Mouse (Mus musculus) liver, embryonic 14.5 days (tissue): ENCODE measurements around the gene Pmf1. TPM values are rescaled to one million over a fixed set of nuclear protein-coding genes. Genes with fewer than 3 reads are reported as not detected.

Experiments
- ATAC-seq: fragments of 200-750 bp; cut with Nextera tagmentation; 2 replicates; pipeline ENCODE4 v1.8.0; 2017; ENCODE audit warnings: moderate number of reproducible peaks, mild to moderate bottlenecking, moderate library complexity; ENCODE audit not compliant: insufficient read depth
- DNase-seq, 3 experiments: peaks; one replicate each; pipeline ENCODE4 v3.0.0-alpha.2; 2012 to 2013; ENCODE audit warnings: low read depth in 3 of 3, low spot score in 3 of 3
- H3K27ac ChIP-seq: fragments of 300-500 bp; sonication (generic); 2 replicates; pipeline ENCODE4 v1.5.1; 2014; ENCODE audit warnings: moderate library complexity, mild to moderate bottlenecking, control low read depth, inconsistent platforms
- H3K27me3 ChIP-seq: fragments of 300-500 bp; sonication (generic); 2 replicates; pipeline ENCODE4 v1.6.1; 2014; ENCODE audit warnings: mild to moderate bottlenecking, low read length, moderate library complexity; ENCODE audit not compliant: control insufficient read depth, insufficient read depth
- H3K36me3 ChIP-seq: fragments of 300-500 bp; sonication (generic); replicated peaks from 2 replicates; pipeline ENCODE4 v1.6.1; 2014; ENCODE audit warnings: low read depth; ENCODE audit not compliant: control insufficient read depth, insufficient read depth
- H3K4me1 ChIP-seq, 2 experiments: fragments of 200-500 bp in 1 of 2; fragments of 300-500 bp in 1 of 2; sonication (generic) in 1 of 2; replicated peaks; 2 replicates each; pipeline ENCODE4 v1.6.1; 2012 to 2014; ENCODE audit warnings: antibody characterized with exemption in 1 of 2, inconsistent platforms in 1 of 2, low read length in 1 of 2; ENCODE audit not compliant: control insufficient read depth in 2 of 2, insufficient read depth in 2 of 2
- H3K4me2 ChIP-seq: fragments of 300-500 bp; sonication (generic); 2 replicates; pipeline ENCODE4 v1.6.1; 2014; ENCODE audit warnings: low read depth, mild to moderate bottlenecking, control low read depth, moderate library complexity
- H3K4me3 ChIP-seq, 2 experiments: fragments of 200-500 bp in 1 of 2; fragments of 300-500 bp in 1 of 2; sonication (generic) in 1 of 2; 2 replicates each; pipeline ENCODE4 v1.5.1; 2012 to 2014; ENCODE audit warnings: low read depth in 2 of 2, low read length in 2 of 2, mild to moderate bottlenecking in 2 of 2, control low read depth in 1 of 2, inconsistent platforms in 1 of 2, moderate library complexity in 1 of 2; ENCODE audit not compliant: insufficient read depth in 1 of 2
- H3K9ac ChIP-seq: fragments of 300-500 bp; sonication (generic); replicated peaks from 2 replicates; pipeline ENCODE4 v1.6.1; 2014; ENCODE audit warnings: mild to moderate bottlenecking, control low read depth, moderate library complexity
- H3K9me3 ChIP-seq: fragments of 300-500 bp; sonication (generic); 2 replicates; pipeline ENCODE4 v1.6.1; 2016; ENCODE audit warnings: low read length, mixed read lengths; ENCODE audit not compliant: control insufficient read depth
- CTCF ChIP-seq: IDR thresholded peaks from 2 replicates; pipeline ENCODE4 v1.5.1; 2016; ENCODE audit warnings: antibody characterized with exemption, low read depth, control low read depth
- EP300 ChIP-seq: IDR thresholded peaks from 2 replicates; pipeline ENCODE4 v1.6.1; 2016; ENCODE audit warnings: antibody characterized with exemption, low read depth
- WGBS: fragments of 180-500 bp; shearing (Covaris S2); extraction: QIAGEN DNeasy Blood & Tissue Kit; methylation state at CpG from one replicate; pipeline ENCODE4 v1.1.7; 2014; ENCODE audit not compliant: insufficient replicate concordance; 5-methylcytosine and 5-hydroxymethylcytosine counted together
- polyA plus RNA-seq, 2 experiments: library from polyadenylated mRNA; depleted of rRNA in 1 of 2; stranded (reverse) in 1 of 2; unstranded in 1 of 2; fragments of >200 nt; fragmentation: Nextera tagmentation in 1 of 2; extraction: Ambion mirVana in 1 of 2; gene quantifications; 2 replicates each; pipeline versions ENCODE4 v1.2.1 to v1.2.3; 2012 to 2014

Gene Pmf1
- polyA plus RNA-seq, 2 experiments, result 60.6 to 73.8 TPM

GRCm38 (mm10) chr3:88410645-88411031 is 507 bp upstream of the Pmf1 start:
- Histone ChIP-seq H3K27me3 (no peaks in the 10 kb centered on the region), H3K9ac (peak overlapping the region; percentile 78), H3K27ac (peak overlapping the region; percentile 87), H3K4me2 (peak overlapping the region; percentile 93), H3K36me3 (peaks cover 13% of the 10 kb centered on the region), H3K4me1 (peaks cover 22 to 42% of the 10 kb centered on the region in 2 experiments), H3K9me3 (no peaks in the 10 kb centered on the region), H3K4me3 (peak overlapping the region; percentile 31 to 72)
- TF ChIP-seq EP300 (no peak), CTCF (no peak)
- WGBS, result 26% methylated on average over 7 of the region's 7 CpGs
- ATAC-seq (no peak), DNase-seq (peak in 2 of 3 experiments; percentile 12 to 32)

- H3K36me3 ChIP-seq, result peaks cover 2% of the 10 kb centered on the region
- ATAC-seq (no peak), DNase-seq (no peak)
- 39% methylated on average over 5 of the region's 5 CpGs for WGBS
- peak overlapping the region; percentile 72 to 78 for H3K4me3 ChIP-seq
- peak overlapping the region; percentile 78 for H3K9ac ChIP-seq
- H3K4me1 ChIP-seq, result peaks cover 19 to 37% of the 10 kb centered on the region in 2 experiments
- no peak overlapping the region; the same call in 1 of the 2 replicates for H3K27ac ChIP-seq
- no peaks in the 10 kb centered on the region for H3K9me3 ChIP-seq
- H3K4me2 ChIP-seq, result peak overlapping the region; percentile 93
- no peaks in the 10 kb centered on the region for H3K27me3 ChIP-seq
- TF ChIP-seq CTCF, result no peak
These were observed 1.2 kb downstream of the Pmf1 start for GRCm38 (mm10) chr3:88408953-88409352.

- TF ChIP-seq EP300, result no peak
- TF ChIP-seq CTCF, result no peak
- no peaks in the 10 kb centered on the region for H3K27me3 ChIP-seq
- no peak overlapping the region; the same call in 1 of the 2 replicates for H3K4me2 ChIP-seq
- peaks cover 19 to 33% of the 10 kb centered on the region in 2 experiments for H3K4me1 ChIP-seq
- no peaks in the 10 kb centered on the region for H3K9me3 ChIP-seq
- DNase-seq, result no peak
- no peak overlapping the region for H3K4me3 ChIP-seq
- H3K9ac ChIP-seq, result no peak overlapping the region
- no peak for ATAC-seq
- WGBS, result 69% methylated on average over 7 of the region's 7 CpGs
- H3K36me3 ChIP-seq, result peaks cover 5% of the 10 kb centered on the region; the same call in 1 of the 2 replicates
- no peak overlapping the region for H3K27ac ChIP-seq
These were observed 2.6 kb downstream of the Pmf1 start for GRCm38 (mm10) chr3:88407529-88407928.

GRCm38 (mm10) chr3:88407090-88407489 is 3.0 kb downstream of the Pmf1 start:
- ATAC-seq, result no peak
- H3K27ac ChIP-seq, result no peak overlapping the region

GRCm38 (mm10) chr3:88403522-88404230 is 6.5 kb downstream of the Pmf1 start:
- TF ChIP-seq CTCF (no peak), EP300 (no peak)
- Histone ChIP-seq H3K9ac (no peak overlapping the region), H3K9me3 (no peaks in the 10 kb centered on the region), H3K4me1 (peaks cover 0 to 8% of the 10 kb centered on the region in 2 experiments; a peak in 3 of 4 replicates), H3K4me3 (no peak overlapping the region), H3K27ac (no peak overlapping the region), H3K36me3 (peaks cover 9% of the 10 kb centered on the region), H3K27me3 (no peaks in the 10 kb centered on the region), H3K4me2 (no peak overlapping the region)
- ATAC-seq, result no peak
- 80% methylated on average over 10 of the region's 10 CpGs for WGBS
- DNase-seq, result no peak

More at GRCm38 (mm10) chr3:88407090-88407489, 3.0 kb downstream of the Pmf1 start:
- peaks cover 17 to 29% of the 10 kb centered on the region in 2 experiments for H3K4me1 ChIP-seq
- DNase-seq, result peak; percentile 70 to 72 (median 70)
- H3K4me2 ChIP-seq, result no peak overlapping the region; the same call in 1 of the 2 replicates
- H3K27me3 ChIP-seq, result no peaks in the 10 kb centered on the region
- no peak overlapping the region for H3K9ac ChIP-seq
- H3K9me3 ChIP-seq, result no peaks in the 10 kb centered on the region
- 3% methylated on average over 2 of the region's 2 CpGs for WGBS
- TF ChIP-seq EP300 (no peak), CTCF (peak; percentile 94)
- peaks cover 3% of the 10 kb centered on the region; the same call in 1 of the 2 replicates for H3K36me3 ChIP-seq
- no peak overlapping the region for H3K4me3 ChIP-seq
